Mouse (Mus musculus): Measurements from ENCODE around the gene Mrpl17.

GRCm38 (mm10) chr7:105802771-105803170 is 8.1 kb downstream of the Mrpl17 start:
- no peak for TF ChIP-seq CTCF (IDR thresholded peaks at IDR 0.05; ENCODE audit: control insufficient read depth, insufficient read depth, insufficient read length)
- no peak for TF ChIP-seq CEBPB (IDR thresholded peaks at IDR 0.05; ENCODE audit: low read depth)
- no peak for TF ChIP-seq MAX (IDR thresholded peaks at IDR 0.05)

Data from C2C12 (cell line).